Mouse (Mus musculus) CH12.LX (cell line): ENCODE results near the gene Tmem165. TPM values are rescaled to one million over a fixed set of nuclear protein-coding genes. Genes with fewer than 3 reads are reported as not detected.

Experiments
- DNase-seq: peaks from one replicate; pipeline ENCODE4 v3.0.0-alpha.2; 2013; ENCODE audit errors: extremely low read depth
- H3K27ac ChIP-seq: 2 replicates; pipeline ENCODE4 v1.5.1; 2012; ENCODE audit warnings: low read depth, mild to moderate bottlenecking, control low read depth, moderate library complexity; ENCODE audit not compliant: insufficient read depth
- H3K27me3 ChIP-seq: replicated peaks from 2 replicates; pipeline ENCODE3; 2012; ENCODE audit warnings: inconsistent platforms
- H3K36me3 ChIP-seq, 2 experiments: replicated peaks in 1 of 2; 2 replicates each; pipeline versions ENCODE3 to v1.6.1; 2012; ENCODE audit warnings: inconsistent platforms in 1 of 2, low read length in 1 of 2, mild to moderate bottlenecking in 1 of 2, mixed read lengths in 1 of 2, moderate library complexity in 1 of 2; ENCODE audit not compliant: control insufficient read depth in 1 of 2, insufficient read depth in 1 of 2
- H3K4me1 ChIP-seq, 2 experiments: 2 replicates each; pipeline ENCODE4 v1.6.1; 2012; ENCODE audit warnings: inconsistent platforms in 1 of 2, moderate library complexity in 1 of 2; ENCODE audit not compliant: insufficient read depth in 2 of 2, control insufficient read depth in 1 of 2
- H3K4me2 ChIP-seq: 2 replicates; pipeline ENCODE4 v1.6.1; 2012; ENCODE audit warnings: low read depth, mild to moderate bottlenecking, control low read depth; ENCODE audit not compliant: poor library complexity, insufficient read depth, severe bottlenecking
- H3K4me3 ChIP-seq, 3 experiments: fragments of 150-350 bp in 1 of 3; sonication (generic) in 1 of 3; replicated peaks in 1 of 3; 2 replicates each; pipeline versions ENCODE3 to v1.5.1; 2011 to 2012; ENCODE audit warnings: low read depth in 2 of 3, low read length in 2 of 3, mild to moderate bottlenecking in 2 of 3, moderate library complexity in 2 of 3, control low read depth in 1 of 3, improper control_type of control experiment in 1 of 3, inconsistent platforms in 1 of 3, mixed read lengths in 1 of 3; ENCODE audit not compliant: poor library complexity in 1 of 3
- H3K79me2 ChIP-seq: replicated peaks from 2 replicates; pipeline ENCODE4 v1.6.1; 2012; ENCODE audit warnings: mild to moderate bottlenecking, moderate library complexity; ENCODE audit not compliant: control insufficient read depth, poor library complexity, insufficient read depth, severe bottlenecking; ENCODE audit errors: extremely low read depth
- H3K9ac ChIP-seq: 2 replicates; pipeline ENCODE4 v1.6.1; 2012; ENCODE audit warnings: low read depth, mild to moderate bottlenecking, control low read depth, moderate library complexity; ENCODE audit not compliant: insufficient read depth
- H3K9me3 ChIP-seq: replicated peaks from 2 replicates; pipeline ENCODE3; 2012; ENCODE audit warnings: low read length, inconsistent platforms, mixed read lengths
- BHLHE40 ChIP-seq: IDR thresholded peaks from 2 replicates; pipeline ENCODE4 v1.6.1; 2011; ENCODE audit warnings: mild to moderate bottlenecking, low read depth, low read length, improper control_type of control experiment
- CHD1 ChIP-seq: IDR thresholded peaks from 2 replicates; pipeline ENCODE4 v1.6.1; 2012; ENCODE audit warnings: low read depth, low read length, improper control_type of control experiment, inconsistent platforms
- E2F4 ChIP-seq: IDR thresholded peaks from 2 replicates; pipeline ENCODE4 v1.6.1; 2011; ENCODE audit warnings: low read depth, low read length, improper control_type of control experiment; ENCODE audit not compliant: insufficient replicate concordance
- ELF1 ChIP-seq: IDR thresholded peaks from 2 replicates; pipeline ENCODE4 v1.6.1; 2014; ENCODE audit warnings: low read depth, mild to moderate bottlenecking, inconsistent platforms, low read length, improper control_type of control experiment
- EP300 ChIP-seq: IDR thresholded peaks from 2 replicates; pipeline ENCODE4 v1.6.1; 2011; ENCODE audit warnings: low read length, improper control_type of control experiment
- ETS1 ChIP-seq: conservative IDR thresholded peaks from 2 replicates; pipeline ENCODE4 v1.6.1; 2012; ENCODE audit warnings: low read depth, mild to moderate bottlenecking, inconsistent platforms, low read length, improper control_type of control experiment, moderate library complexity
- IRF4 ChIP-seq: IDR thresholded peaks from 2 replicates; pipeline ENCODE4 v1.6.1; 2014; ENCODE audit warnings: low read depth, mild to moderate bottlenecking, inconsistent platforms, low read length, improper control_type of control experiment
- JUND ChIP-seq: conservative IDR thresholded peaks from 2 replicates; pipeline ENCODE4 v1.6.1; 2011; ENCODE audit warnings: low read depth, low read length, improper control_type of control experiment
- MAX ChIP-seq: IDR thresholded peaks from 2 replicates; pipeline ENCODE4 v1.6.1; 2011; ENCODE audit warnings: low read length, improper control_type of control experiment
- MAZ ChIP-seq: IDR thresholded peaks from 2 replicates; pipeline ENCODE4 v1.6.1; 2012; ENCODE audit warnings: low read depth, mild to moderate bottlenecking, inconsistent platforms, low read length, improper control_type of control experiment, moderate library complexity
- MEF2A ChIP-seq: IDR thresholded peaks from 2 replicates; pipeline ENCODE4 v1.6.1; 2014; ENCODE audit warnings: low read depth, mild to moderate bottlenecking, inconsistent platforms, low read length, improper control_type of control experiment, borderline replicate concordance
- MYC ChIP-seq: IDR thresholded peaks from 2 replicates; pipeline ENCODE4 v1.6.1; 2011; ENCODE audit warnings: low read depth, mild to moderate bottlenecking, improper control_type of control experiment, low read length
- NELFE ChIP-seq: IDR thresholded peaks from 2 replicates; pipeline ENCODE4 v1.6.1; 2011; ENCODE audit warnings: low read depth, low read length, improper control_type of control experiment
- NRF1 ChIP-seq: IDR thresholded peaks from 2 replicates; pipeline ENCODE4 v1.6.1; 2014; ENCODE audit warnings: low read depth, mild to moderate bottlenecking, inconsistent platforms, low read length, improper control_type of control experiment, moderate library complexity
- PAX5 ChIP-seq: IDR thresholded peaks from 2 replicates; pipeline ENCODE4 v1.6.1; 2012; ENCODE audit warnings: low read length, inconsistent platforms, mixed read lengths
- POLR2A ChIP-seq: IDR thresholded peaks from 2 replicates; pipeline ENCODE4 v1.6.1; 2011; ENCODE audit warnings: low read depth, mild to moderate bottlenecking, improper control_type of control experiment, low read length
- RAD21 ChIP-seq: IDR thresholded peaks from 2 replicates; pipeline ENCODE4 v1.6.1; 2011; ENCODE audit warnings: low read depth, mild to moderate bottlenecking, low read length, improper control_type of control experiment, moderate library complexity
- RCOR1 ChIP-seq: conservative IDR thresholded peaks from 2 replicates; pipeline ENCODE4 v1.6.1; 2012; ENCODE audit warnings: low read depth, mild to moderate bottlenecking, inconsistent platforms, low read length, improper control_type of control experiment
- SIN3A ChIP-seq: IDR thresholded peaks from 2 replicates; pipeline ENCODE4 v1.6.1; 2012; ENCODE audit warnings: low read length, improper control_type of control experiment, inconsistent platforms
- TCF12 ChIP-seq: IDR thresholded peaks from 2 replicates; pipeline ENCODE4 v1.6.1; 2014; ENCODE audit warnings: low read depth, mild to moderate bottlenecking, inconsistent platforms, low read length, improper control_type of control experiment
- USF2 ChIP-seq: conservative IDR thresholded peaks from 2 replicates; pipeline ENCODE4 v1.6.1; 2011; ENCODE audit warnings: low read depth, low read length, improper control_type of control experiment
- ZC3H11A ChIP-seq: IDR thresholded peaks from 2 replicates; pipeline ENCODE4 v1.6.1; 2012; ENCODE audit warnings: low read depth, mild to moderate bottlenecking, inconsistent platforms, low read length, improper control_type of control experiment
- ZMIZ1 ChIP-seq: IDR thresholded peaks from 2 replicates; pipeline ENCODE4 v1.6.1; 2012; ENCODE audit warnings: low read depth, mild to moderate bottlenecking, inconsistent platforms, low read length, improper control_type of control experiment
- ZNF384 ChIP-seq: IDR thresholded peaks from 2 replicates; pipeline ENCODE4 v1.6.1; 2012; ENCODE audit warnings: low read depth, low read length, improper control_type of control experiment, inconsistent platforms
- dilution Hi-C: fragments of 300-500 bp; cut with MboI; formaldehyde crosslinking; loops from 2 replicates; pipeline ENCODE4 v1.14.3; 2020; ENCODE audit warnings: low sequenced_read_pairs; ENCODE audit not compliant: extremely low pct_unique_long_range_greater_than_20kb, extremely low pct_ligation_motif_present
- in situ Hi-C: fragments of 300-500 bp; cut with MboI; formaldehyde crosslinking; loops from 3 replicates; pipeline ENCODE4 v1.14.3; 2019; ENCODE audit warnings: low sequenced_read_pairs, low pct_ligation_motif_present, low pct_unique_long_range_greater_than_20kb, mixed read lengths
- polyA plus RNA-seq: library from polyadenylated mRNA; unstranded; fragments of >175 nt; gene quantifications from 2 replicates; pipeline ENCODE4 v1.2.1, GENCODE M21; 2012; ENCODE audit warnings: low read depth; ENCODE audit not compliant: insufficient read length
- total RNA-seq, 2 experiments: library from RNA; depleted of rRNA; stranded (reverse); fragments of 300-350 nt in 1 of 2; fragments of >200 nt in 1 of 2; gene quantifications; 2 replicates each; pipeline ENCODE4 v1.2.3; 2012 to 2014

Tmem165 gene
- total and polyA plus RNA-seq, 3 experiments = 64.2 to 144 (median 96.2) TPM

GRCm38 (mm10) chr5:76171039-76171438, 12.6 kb upstream of the Tmem165 start:
- no peak overlapping the region for H3K27ac ChIP-seq
- H3K36me3 ChIP-seq = no peaks in the 10 kb centered on the region
- H3K4me2 ChIP-seq = no peak overlapping the region
- dilution Hi-C loops = no loop called here
- no peak for TF ChIP-seq POLR2A
- no peak for TF ChIP-seq ZNF384
- no peak for TF ChIP-seq RAD21
- no peak for TF ChIP-seq E2F4
- no peak for TF ChIP-seq CHD1
- no peak for TF ChIP-seq ETS1
- TF ChIP-seq SIN3A = no peak
- TF ChIP-seq RCOR1 = no peak
- TF ChIP-seq JUND = no peak
- no peak for TF ChIP-seq MAZ
- no peak for TF ChIP-seq PAX5
- no peaks in the 10 kb centered on the region for H3K9me3 ChIP-seq
- H3K4me1 ChIP-seq = no peaks in the 10 kb centered on the region
- no peaks in the 10 kb centered on the region for H3K79me2 ChIP-seq
- H3K9ac ChIP-seq = no peak overlapping the region
- DNase-seq = no peak
- in situ Hi-C loops = no loop called here
- no peak overlapping the region for H3K4me3 ChIP-seq
- no peaks in the 10 kb centered on the region for H3K27me3 ChIP-seq

- in situ Hi-C loops (no loop called here), dilution Hi-C loops (no loop called here)
Observed at GRCm38 (mm10) chr5:76175051-76175450, 8.6 kb upstream of the Tmem165 start.

More at GRCm38 (mm10) chr5:76175051-76175450, 8.6 kb upstream of the Tmem165 start:
- H3K9me3 ChIP-seq = no peaks in the 10 kb centered on the region
- no peak overlapping the region for H3K4me3 ChIP-seq
- no peak overlapping the region for H3K4me2 ChIP-seq
- no peak overlapping the region for H3K9ac ChIP-seq
- no peak for DNase-seq
- no peak overlapping the region for H3K27ac ChIP-seq
- H3K79me2 ChIP-seq = no peaks in the 10 kb centered on the region
- H3K36me3 ChIP-seq = no peaks in the 10 kb centered on the region
- no peak for TF ChIP-seq BHLHE40
- no peak for TF ChIP-seq MAX
- no peak for TF ChIP-seq ELF1
- no peak for TF ChIP-seq MEF2A
- no peak for TF ChIP-seq RCOR1
- no peak for TF ChIP-seq PAX5
- TF ChIP-seq USF2 = no peak
- TF ChIP-seq NELFE = no peak
- no peak for TF ChIP-seq NRF1
- no peak for TF ChIP-seq MYC
- TF ChIP-seq CHD1 = no peak
- TF ChIP-seq ETS1 = no peak
- TF ChIP-seq ZMIZ1 = no peak
- TF ChIP-seq EP300 = no peak
- TF ChIP-seq RAD21 = no peak
- TF ChIP-seq ZC3H11A = no peak
- TF ChIP-seq SIN3A = no peak
- no peak for TF ChIP-seq IRF4
- no peak for TF ChIP-seq TCF12
- TF ChIP-seq ZNF384 = no peak
- TF ChIP-seq, all 38 proteins: peak for 0
- Histone ChIP-seq H3K4me1 (no peaks in the 10 kb centered on the region), H3K27me3 (no peaks in the 10 kb centered on the region)
